Mouse (Mus musculus) embryo, embryonic 9.5 days (tissue): Measurements from ENCODE around the gene Kcnq2.

Source experiments
- DNase-seq: peaks from one replicate; pipeline ENCODE4 v3.0.0-alpha.2; 2017; ENCODE audit errors: extremely low spot score

The Kcnq2 gene

DNA sequence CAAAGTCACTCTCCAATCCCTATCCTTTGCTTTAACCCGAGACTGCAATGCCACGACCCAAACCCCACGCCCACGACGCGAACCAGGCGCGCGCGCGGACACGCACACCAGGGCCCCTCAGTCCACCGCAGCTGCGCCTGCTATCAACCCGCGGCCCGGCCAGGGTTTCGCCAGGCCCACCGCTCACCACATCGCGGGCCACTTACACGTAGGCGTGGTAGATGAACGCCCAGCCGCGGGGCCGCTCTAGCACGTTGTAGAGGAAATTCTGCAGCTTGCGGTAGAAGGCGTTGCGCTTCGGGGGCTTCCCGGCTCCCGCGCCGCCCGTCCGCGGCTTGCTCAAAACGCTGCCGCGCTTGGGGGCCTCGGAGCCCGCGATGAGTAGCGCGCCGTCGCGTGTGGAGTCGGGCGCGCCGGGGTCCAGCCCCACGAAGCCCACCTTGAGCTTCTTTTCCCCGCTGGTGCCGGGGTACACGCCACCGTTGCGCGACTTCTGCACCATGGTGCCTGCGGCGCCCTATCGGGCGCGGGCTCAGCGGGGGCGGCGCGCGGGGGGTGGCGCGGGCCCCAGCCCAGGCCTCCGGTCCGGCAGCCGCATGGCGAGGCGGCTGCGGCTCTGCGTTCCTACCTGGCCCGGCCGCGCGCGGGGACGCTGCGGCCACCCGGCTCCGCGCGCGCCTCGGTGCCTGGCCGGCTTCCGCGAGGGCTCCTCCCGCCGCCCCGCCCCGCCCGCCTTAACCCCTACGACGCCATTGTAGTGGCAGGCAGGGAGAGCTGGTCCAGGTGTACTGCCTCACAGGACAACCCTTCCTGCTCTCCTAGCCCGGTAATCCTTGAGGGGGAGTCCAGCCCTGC is at the start of gene Kcnq2:
Gene Kcnq2 (minus strand): TSS at position 710 of the 855 bp plus-strand sequence.
- DNase-seq = peak; percentile 30

DNA sequence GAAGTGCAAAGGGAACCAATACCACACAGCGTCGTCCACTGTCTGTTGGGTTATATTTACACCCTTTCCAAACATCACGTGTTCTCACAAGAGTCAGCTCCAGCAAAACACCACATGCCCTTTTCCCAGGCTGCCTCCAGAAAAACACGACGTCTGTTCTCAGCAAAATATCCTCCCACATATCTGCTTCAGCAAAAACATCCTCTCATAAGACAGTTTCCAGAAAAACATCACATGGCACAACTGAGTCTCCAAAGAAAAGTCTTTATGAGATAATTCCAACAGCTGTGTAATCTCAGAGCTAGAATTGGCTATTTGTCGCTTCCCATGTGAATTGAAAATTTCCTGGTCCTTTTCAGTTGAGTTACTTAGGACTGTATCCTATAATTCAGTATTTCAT is 45.8 kb upstream of the Kcnq2 start:
- DNase-seq = no peak

DNA sequence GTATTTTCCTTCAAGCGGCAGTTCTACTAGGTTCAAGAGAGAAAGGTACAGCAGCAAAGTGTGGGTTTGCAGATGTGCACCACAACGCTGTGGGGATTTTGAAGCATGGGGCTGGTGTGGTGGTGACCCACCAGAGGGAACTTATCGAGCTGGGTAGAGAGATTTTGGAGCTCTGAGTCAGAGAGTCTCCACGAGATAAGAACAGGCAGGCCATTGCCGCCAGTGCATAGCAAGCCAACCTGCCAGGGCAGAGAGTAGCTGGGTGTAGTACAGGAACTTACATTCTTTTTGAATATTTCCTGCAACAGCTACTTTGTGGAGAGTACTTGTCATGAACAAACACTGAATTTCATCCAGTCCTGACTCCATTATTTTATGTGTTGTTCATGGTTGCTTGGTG is 43.4 kb upstream of the Kcnq2 start:
- no peak for DNase-seq

DNA sequence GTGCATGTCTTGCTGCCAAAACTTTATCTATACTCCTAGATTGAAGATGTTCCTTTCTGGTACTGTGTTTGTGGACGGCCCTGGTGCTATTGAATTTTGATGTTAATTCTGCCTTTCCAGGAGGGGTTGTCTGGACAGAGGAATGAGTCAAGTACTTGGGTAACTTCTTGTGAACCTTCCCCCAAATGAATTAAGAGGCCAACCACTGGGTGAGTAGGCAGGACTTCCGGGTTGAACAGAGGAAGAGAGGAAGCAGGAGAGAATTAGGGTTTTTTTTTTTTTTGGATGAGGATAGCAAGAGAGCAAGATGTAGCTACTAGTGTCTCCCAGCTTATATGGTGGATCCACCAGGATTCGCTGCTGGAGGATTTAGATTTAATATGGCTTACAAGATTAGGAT is 42.9 kb upstream of the Kcnq2 start:
- DNase-seq = no peak

DNA sequence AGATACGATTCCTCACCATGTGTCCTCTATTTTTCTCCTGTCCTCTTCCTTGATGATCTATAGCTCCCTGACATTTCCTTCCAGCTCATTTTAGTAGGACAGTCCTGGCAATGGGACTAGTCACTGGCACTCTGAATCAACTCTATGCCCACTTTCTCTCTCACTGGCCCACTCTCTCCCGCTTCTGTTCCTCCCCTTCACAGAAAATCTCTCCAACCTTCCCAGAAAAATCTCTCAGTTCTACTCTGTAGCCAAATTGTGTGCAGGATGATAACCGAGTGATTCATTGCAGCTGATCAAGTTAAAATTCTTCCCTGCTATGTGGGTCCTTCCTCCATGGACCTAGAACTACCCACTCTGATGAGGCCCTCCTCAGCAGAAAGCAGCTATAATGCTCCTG is 39.5 kb upstream of the Kcnq2 start:
- no peak for DNase-seq

DNA sequence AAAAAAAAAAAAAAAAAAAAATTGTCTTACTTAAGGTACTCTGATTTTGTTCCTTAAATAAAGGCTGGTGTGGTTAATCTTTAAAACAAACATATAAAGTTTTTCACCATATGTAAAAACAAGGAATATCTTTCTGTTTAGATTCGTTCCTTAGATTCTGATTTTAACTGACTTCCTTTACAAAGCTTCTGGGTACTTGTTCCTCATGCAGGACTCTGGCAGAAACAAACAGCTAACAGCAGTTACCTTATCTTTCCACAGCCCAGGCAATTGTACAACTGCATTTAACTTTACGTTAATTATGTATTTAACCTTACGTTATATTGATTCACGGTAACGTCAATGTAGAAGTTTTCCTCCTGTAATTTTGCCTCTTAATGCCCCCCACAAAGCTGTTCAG is 31.4 kb upstream of the Kcnq2 start:
- DNase-seq = no peak

DNA sequence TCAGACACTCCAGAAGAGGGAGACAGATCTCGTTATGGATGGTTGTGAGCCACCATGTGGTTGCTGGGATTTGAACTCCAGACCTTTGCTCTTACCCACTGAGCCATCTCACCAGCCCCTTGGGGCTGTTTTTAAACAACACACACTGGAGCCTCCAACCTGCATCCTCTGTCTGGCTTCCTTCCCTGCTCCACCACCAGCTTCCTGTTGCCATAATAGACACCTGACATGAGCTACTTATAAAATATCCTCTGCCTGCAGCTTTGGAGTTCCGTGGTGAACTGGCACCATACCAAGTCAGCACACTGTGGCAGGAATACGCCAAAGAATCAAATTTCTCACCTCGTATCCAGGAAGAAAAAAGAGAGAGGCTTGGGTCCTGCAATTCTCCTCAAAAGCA is 25.7 kb upstream of the Kcnq2 start:
- no peak for DNase-seq

DNA sequence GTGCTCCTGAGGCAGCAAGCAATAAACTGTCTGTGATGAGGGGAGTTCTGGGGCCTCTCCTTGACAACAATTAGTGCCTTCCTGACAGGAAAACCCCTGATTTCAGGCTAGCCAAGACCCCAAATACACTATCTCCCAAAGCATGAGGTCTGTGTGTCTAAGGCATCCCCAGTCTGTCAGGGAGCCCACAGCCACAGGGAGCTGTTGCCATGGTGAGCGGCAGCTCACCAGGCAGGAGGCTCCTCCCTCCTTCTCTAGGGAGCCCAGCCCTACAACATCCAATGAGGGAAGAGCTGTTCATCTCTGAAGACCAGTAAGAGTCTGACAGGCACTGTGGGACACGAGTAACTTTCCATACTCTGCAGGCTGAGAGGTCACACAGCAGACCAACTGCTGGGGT is 24.7 kb upstream of the Kcnq2 start:
- DNase-seq = peak; percentile 19

DNA sequence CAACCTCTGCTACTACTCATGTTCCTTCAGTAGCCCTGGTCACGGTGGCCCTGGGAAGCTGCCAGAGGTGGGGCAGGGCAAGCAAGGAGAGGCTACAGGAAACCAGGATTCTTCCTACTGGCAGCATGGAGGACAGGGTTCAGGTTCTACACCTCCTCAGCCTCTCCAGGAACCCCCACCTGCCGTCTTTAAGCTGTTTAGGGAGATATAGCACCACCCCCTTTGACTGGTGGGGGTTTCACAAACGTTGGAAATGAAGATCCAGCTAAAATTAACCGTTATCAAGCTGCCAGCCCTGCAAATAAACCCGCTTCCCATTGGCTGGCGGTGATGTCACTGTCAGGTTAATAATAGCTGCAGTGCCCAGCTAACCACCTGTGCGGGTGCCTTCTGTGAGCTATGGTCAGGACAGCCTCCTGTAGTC is 24.0 kb upstream of the Kcnq2 start:
- no peak for DNase-seq

DNA sequence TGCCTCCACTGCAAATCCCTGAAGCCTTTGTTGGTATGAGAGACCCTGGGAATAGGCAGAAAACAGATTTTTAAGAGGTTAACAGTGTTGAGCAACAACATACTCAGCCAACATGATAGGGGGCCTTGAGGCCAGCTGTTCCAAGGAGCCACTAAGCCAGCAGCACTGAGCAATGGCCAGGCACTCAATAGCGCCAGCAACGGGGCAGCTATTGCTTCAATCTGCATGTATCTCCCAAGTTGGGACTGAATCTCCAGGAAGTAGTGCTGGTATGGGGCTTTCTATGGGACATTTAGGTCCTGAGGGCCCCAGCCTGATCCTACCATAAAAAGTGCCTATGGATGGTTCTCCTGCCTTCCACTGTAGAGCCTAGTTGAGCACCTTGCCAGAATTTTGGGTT is 23.4 kb upstream of the Kcnq2 start:
- no peak for DNase-seq

DNA sequence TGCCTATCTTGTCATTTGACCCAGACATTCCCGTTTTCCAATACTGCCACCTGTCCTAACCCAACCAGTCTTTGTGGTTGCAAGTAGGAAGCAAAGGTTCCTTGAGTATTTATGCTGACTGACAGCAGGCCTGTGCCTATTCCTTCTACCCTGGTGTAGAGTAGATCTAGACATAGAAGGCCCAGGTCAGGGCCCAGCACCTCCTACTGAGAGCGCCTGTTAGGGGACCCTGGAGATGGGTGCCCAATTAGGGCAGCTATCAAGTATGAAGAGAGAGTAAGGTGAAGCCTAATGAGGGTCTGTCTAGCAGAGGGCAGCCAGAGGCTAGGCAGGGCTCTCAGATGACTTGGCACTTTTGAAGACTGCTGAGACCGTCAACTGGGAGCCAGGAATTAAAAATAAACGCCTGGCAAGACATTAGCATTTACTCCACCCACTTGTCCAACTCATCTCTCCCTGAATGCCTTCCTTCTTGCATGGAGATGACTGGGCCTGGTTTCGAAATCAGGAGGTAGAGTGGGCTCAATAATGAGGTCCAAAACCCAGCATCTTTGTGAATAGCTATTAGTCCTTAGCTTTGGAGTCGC is 22.7 kb upstream of the Kcnq2 start:
- DNase-seq = no peak

DNA sequence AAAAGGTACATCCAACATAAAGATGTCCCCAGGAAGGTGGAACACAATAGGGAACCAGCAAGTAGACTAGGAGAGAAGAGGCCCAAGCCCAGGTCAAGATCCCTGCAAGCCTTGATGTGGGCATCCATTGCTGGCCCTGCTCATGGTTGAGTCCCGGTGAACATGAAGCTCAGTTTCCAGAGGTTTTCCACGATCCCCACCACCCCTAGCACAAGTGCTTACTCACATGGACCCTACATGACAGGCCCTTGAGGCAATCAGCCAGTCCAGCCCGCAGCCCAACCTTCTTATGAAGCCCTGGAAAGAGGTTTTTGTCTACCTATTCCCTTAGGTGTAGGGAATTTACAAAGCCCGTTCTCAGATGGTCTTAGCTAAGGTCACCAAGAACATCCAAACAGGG is 22.1 kb upstream of the Kcnq2 start:
- no peak for DNase-seq

DNA sequence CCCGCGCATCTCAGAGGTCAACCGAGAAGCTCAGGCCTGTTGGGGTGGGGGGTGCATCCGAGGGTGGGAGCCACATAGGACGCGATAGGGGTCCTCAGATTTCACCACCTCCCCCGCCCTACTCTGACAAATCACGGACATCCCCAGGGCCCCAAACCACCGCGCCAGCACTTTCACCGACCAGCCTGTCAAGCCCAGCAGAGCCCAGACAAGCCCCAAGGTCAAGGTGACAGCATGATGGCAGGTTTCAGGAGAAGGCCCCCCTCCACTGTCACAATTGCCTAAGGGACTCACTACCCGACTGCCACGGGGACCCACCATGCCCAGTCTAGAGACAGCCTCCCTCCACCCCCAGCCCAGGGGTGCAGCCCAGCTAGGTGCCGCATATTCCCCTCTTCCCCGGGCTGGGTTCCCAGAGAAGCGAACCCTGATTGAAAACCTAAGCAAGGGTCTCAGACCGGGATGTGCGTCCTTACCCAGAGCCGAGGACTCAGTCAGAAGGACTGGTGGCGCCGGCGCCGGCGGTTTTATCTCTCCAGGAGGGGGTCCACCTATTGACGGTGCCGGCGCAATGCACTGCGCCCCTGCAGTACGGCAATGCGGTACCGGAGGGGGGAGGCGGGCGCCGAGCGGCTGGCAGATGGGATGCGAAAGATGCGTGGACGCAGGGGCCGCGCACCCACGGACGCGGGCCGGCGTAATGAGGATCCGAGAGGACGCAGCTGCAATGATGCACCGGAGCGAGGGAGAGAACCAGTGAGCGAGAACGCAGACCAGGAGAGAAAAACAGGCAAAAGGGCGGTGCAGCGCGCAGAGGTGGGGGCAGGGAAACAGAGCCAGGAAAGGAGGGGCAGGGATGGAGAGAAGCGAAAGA is 21.4 kb upstream of the Kcnq2 start, which contains the start of gene Eef1a2:
Gene Eef1a2 (minus strand): TSS at position 767 of the 874 bp plus-strand sequence.
- DNase-seq = peak; percentile 3

DNA sequence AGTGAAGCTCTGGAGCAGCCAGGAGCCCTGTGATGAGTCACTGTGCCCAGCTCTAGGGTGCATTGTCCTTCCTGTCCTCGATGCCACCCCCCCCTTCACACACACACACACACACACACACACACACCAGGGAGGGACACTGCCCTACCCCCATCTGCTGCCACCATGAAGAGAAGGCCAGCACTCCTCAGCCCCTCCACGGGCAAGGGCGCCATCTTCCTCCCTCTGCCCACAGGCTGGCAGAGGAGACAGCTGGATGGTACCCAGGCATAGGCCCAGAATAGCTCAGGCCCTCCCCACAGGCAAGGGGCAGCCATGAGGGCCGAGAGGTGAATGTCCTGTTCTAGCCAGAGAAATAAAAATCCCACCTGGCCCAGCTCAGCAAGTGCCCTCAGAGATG is 20.7 kb upstream of the Kcnq2 start:
- DNase-seq = no peak

DNA sequence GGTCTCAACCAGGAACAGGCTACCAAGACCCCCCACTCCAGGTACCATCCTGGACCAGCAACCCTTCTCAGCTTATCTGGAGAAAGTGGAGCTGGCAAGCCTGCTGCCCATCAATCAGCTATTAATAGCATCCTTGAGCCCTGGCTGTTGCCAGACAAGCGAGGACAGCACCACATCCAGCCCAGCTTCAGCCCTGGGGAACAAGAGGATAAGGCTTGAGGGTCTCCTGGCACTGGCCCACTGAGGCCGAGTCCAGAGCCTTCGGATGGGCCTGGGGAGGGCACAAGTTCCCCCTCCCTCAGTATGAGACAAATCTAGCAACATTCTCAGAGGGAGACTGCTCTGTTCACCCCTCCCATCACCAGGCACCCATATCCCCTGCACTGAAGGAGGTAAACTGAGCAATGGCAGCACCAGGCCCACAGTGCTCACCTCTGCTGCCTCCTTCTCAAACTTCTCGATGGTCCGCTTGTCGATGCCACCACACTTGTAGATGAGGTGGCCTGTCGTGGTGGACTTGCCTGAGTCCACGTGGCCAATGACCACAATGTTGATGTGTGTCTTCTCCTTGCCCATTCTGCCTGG is 19.8 kb upstream of the Kcnq2 start:
- no peak for DNase-seq

DNA sequence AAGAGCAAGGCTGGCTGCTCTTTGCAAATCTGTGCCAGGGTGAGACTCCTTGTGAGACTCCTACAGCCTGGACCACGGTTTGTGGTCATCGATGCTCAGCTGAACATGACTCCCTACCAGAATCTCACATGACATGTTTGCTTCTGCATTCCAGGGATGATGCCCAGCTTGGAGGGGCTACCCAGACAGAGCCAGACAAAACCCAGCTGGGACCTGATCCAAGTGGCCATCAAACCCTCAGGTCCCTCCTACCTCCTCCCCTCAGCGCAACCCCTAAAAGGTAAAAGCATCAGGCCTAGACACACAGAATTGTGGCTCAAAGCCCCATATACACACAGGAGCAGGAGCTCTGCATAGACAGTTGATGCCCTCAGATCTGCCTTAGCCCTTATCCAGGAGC is 19.3 kb upstream of the Kcnq2 start:
- no peak for DNase-seq

DNA sequence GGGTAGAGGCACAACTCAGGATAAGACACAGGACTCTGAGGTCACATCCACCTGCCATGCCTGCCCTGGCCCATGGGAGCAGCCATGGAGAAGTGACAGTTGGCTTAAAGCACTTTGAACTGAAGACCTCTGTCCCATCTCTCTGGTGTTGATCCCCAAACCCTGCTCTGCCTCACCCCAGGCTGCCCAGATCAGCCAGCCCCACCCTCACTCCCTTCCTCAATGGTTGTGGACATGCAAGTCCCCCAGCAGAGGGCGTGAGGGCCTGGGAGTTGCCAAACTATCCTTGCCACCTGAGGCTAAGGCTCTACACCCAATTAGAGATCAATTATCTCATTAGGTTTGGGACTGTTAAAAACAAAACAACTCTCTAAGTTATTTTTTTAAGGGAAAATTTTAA is 18.7 kb upstream of the Kcnq2 start:
- no peak for DNase-seq

DNA sequence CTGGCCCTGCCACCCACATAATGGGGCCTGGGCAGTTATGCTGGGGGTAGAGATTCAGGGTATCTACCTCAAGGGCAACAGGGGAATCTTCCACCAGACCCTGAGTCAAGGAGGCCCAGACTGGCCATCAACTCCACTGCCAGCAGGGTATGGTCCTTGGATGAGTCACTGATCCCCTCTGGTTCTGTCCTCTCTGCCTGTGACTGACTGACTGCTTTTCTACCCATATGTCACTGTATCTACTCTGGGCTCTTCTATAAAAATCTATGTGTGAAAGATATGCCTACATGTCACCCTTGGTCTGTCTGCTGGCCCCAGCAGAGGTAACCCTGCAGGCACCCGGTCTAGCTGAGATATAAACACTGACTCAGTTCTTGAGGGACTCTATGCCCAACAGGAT is 18.0 kb upstream of the Kcnq2 start:
- DNase-seq = no peak

DNA sequence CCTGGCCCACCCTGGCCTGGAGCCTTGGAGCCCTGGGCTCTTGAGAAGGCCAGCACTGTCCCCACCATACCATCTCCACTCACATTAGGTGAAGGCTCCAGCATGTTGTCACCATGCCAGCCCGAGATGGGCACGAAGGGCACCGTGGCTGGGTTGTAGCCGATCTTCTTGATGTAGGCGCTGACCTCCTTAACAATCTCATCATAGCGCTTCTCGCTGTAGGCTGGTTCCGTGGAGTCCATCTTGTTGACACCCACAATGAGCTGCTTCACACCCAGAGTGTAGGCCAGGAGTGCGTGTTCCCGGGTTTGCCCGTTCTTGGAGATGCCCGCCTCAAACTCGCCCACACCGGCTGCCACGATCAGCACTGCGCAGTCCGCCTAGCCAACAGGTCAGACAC is 17.6 kb upstream of the Kcnq2 start:
- no peak for DNase-seq

DNA sequence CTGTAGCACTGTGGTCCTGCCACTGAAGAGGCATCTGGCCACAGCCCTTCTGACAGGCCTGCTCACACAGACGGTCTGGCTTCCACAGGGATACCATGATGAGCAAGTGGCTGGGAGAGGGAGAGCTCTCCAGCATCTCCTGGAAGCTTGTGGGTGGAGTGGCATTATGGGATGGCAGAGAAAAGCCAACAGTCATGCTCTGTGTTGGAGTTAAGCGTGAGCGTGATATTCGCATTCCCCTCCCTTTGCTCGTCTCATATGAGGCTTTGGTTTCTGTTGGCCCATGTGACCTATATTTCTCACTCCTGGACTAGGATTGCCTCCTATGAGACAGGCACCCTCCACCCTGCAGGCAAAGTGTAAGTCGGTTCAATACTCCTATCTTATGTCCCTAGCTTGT is 15.2 kb upstream of the Kcnq2 start:
- no peak for DNase-seq

DNA sequence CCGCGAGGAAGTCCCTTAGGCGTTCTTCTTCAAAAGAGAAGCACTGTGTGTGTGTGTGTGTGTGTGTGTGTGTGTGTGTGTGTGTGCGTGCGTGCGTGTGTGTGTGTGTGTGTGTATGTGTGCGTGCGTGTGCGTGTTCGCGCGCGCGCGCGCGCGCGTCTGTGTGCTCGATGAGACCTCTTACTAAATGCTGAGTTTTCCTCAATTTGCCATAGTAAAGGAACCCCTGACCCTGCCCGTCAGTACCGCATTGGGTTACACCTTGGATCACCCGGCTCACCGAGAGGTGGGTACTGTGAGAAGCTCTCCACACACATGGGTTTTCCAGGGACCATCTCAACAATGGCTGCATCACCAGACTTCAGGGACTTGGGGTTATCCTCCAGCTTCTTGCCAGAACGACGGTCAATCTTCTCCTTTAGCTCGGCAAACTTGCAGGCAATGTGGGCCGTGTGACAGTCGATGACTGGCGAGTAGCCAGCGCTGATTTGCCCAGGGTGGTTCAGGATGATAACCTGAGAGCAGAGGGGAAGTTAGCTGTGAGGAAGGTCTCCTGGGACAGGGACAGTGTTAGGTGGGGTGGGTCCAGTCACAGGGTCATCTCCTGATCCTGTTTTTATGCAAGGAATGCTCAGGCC is 13.3 kb upstream of the Kcnq2 start:
- DNase-seq = no peak
